Mouse (Mus musculus) liver, embryonic 14.5 days (tissue): ENCODE results near the gene Fas.

Experiments
- CTCF ChIP-seq: IDR thresholded peaks from 2 replicates; pipeline ENCODE4 v1.5.1; 2016; ENCODE audit warnings: antibody characterized with exemption, low read depth, control low read depth
- EP300 ChIP-seq: IDR thresholded peaks from 2 replicates; pipeline ENCODE4 v1.6.1; 2016; ENCODE audit warnings: antibody characterized with exemption, low read depth

DNA sequence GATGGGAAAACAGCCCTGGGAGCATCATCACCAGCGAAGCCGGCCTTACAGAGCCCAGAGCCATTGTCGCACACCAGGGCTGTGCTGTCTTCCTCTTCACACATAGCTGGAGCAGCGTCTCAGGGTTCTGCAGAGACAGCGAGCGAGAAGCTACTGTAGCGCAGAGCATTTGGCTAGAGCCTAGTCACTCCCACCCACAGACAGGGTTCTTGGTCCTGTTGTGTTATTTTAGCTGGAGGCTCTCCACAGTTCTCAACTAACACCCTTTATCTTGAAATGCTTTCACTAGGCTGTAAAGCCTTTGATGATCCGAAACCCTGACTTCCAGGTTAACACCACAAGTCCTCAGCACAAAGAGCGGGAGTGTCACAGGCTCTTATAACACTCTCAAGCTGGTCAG lies 38.0 kb upstream of the Fas start:
- TF ChIP-seq CTCF (no peak), EP300 (no peak)
